Mouse (Mus musculus) embryonic fibroblast, embryonic 13.5 days (primary cell): ENCODE results near the gene Hyal2. TPM values are rescaled to one million over a fixed set of nuclear protein-coding genes. Genes with fewer than 3 reads are reported as not detected.
"Not testable (repeated sequence)": the region's sequence is repeated elsewhere in the genome, so short reads cannot be mapped to it uniquely, and the experiment has no call there.

ENCODE experiments used
- H3K27ac ChIP-seq: 2 replicates; pipeline ENCODE4 v1.5.1; 2012; ENCODE audit warnings: low read length, control low read depth, inconsistent platforms; ENCODE audit not compliant: insufficient read depth
- H3K4me1 ChIP-seq: 2 replicates; pipeline ENCODE4 v1.6.1; 2011; ENCODE audit warnings: low read length; ENCODE audit not compliant: control insufficient read depth, insufficient read depth
- H3K4me3 ChIP-seq: 2 replicates; pipeline ENCODE4 v1.5.1; 2011; ENCODE audit warnings: mild to moderate bottlenecking, control low read depth, low read length; ENCODE audit not compliant: insufficient read depth
- CTCF ChIP-seq: IDR thresholded peaks from 2 replicates; pipeline ENCODE4 v1.5.1; 2011; ENCODE audit warnings: mild to moderate bottlenecking, control low read depth, low read length, moderate library complexity, borderline replicate concordance; ENCODE audit not compliant: insufficient read depth
- POLR2A ChIP-seq: IDR thresholded peaks from 2 replicates; pipeline ENCODE4 v1.6.1; 2011; ENCODE audit warnings: low read depth, mild to moderate bottlenecking, control low read depth, low read length, moderate library complexity
- polyA plus RNA-seq: library from polyadenylated mRNA; stranded (reverse); fragments of >200 nt; gene quantifications from 2 replicates; pipeline ENCODE4 v1.2.4, GENCODE M21; 2011; ENCODE audit warnings: low read depth; ENCODE audit not compliant: missing spikeins, insufficient read length

Gene Hyal2
- polyA plus RNA-seq, 1 experiment: 28.0 TPM

- no peak overlapping the region for H3K27ac ChIP-seq
- peak overlapping the region; percentile 62 for H3K4me3 ChIP-seq
- H3K4me1 ChIP-seq: peaks cover 12% of the 10 kb centered on the region
- TF ChIP-seq POLR2A: no peak
- TF ChIP-seq CTCF: no peak
Observed at GRCm38 (mm10) chr9:107552690-107553393, 14.9 kb upstream of the Hyal2 start.

GRCm38 (mm10) chr9:107553541-107554318, 14.0 kb upstream of the Hyal2 start:
- peaks cover 12% of the 10 kb centered on the region for H3K4me1 ChIP-seq
- TF ChIP-seq POLR2A (no peak), CTCF (no peak)
- H3K27ac ChIP-seq: peak overlapping the region; percentile 55
- H3K4me3 ChIP-seq: peak overlapping the region; percentile 62

- peaks cover 12% of the 10 kb centered on the region for H3K4me1 ChIP-seq
- H3K4me3 ChIP-seq: peak overlapping the region; percentile 76
- peak; percentile 91 for TF ChIP-seq POLR2A
- no peak for TF ChIP-seq CTCF
- peak overlapping the region; percentile 95 for H3K27ac ChIP-seq
Observed at GRCm38 (mm10) chr9:107554319-107554825, 13.4 kb upstream of the Hyal2 start.

- peaks cover 12% of the 10 kb centered on the region for H3K4me1 ChIP-seq
- peak overlapping the region; percentile 76 for H3K4me3 ChIP-seq
- TF ChIP-seq CTCF (no peak), POLR2A (peak; percentile 71)
- peak overlapping the region; percentile 95 for H3K27ac ChIP-seq
Observed at GRCm38 (mm10) chr9:107555031-107555457, 12.7 kb upstream of the Hyal2 start.

GRCm38 (mm10) chr9:107555701-107556100, 12.0 kb upstream of the Hyal2 start:
- Histone ChIP-seq H3K4me1 (peaks cover 12% of the 10 kb centered on the region), H3K27ac (peak overlapping the region; percentile 95), H3K4me3 (peak overlapping the region; percentile 76)
- TF ChIP-seq CTCF: no peak

GRCm38 (mm10) chr9:107556346-107556745, 11.4 kb upstream of the Hyal2 start:
- TF ChIP-seq CTCF: no peak
- TF ChIP-seq POLR2A: no peak
- Histone ChIP-seq H3K4me1 (peaks cover 12% of the 10 kb centered on the region; the same call in 1 of the 2 replicates), H3K4me3 (peak overlapping the region; percentile 76), H3K27ac (peak overlapping the region; percentile 7; the same call in 1 of the 2 replicates)

GRCm38 (mm10) chr9:107563029-107563581, 4.6 kb upstream of the Hyal2 start, which contains the start of gene Tusc2:
Gene Tusc2, plus strand, starts transcription at chr9:107563255.
- Histone ChIP-seq H3K4me1 (peaks cover 4% of the 10 kb centered on the region; the same call in 1 of the 2 replicates), H3K4me3 (peak within 1 kb of the TSS; percentile 57), H3K27ac (no peak within 1 kb of the TSS)
- no peak for TF ChIP-seq CTCF
- TF ChIP-seq POLR2A: peak; percentile 68

GRCm38 (mm10) chr9:107565556-107565955, 2.2 kb upstream of the Hyal2 start:
- H3K4me1 ChIP-seq, H3K4me3 ChIP-seq, H3K27ac ChIP-seq: not testable (repeated sequence)

GRCm38 (mm10) chr9:107566041-107566709, 1.6 kb upstream of the Hyal2 start:
- TF ChIP-seq POLR2A: no peak
- peak; percentile 83; the same call in 1 of the 2 replicates for TF ChIP-seq CTCF
- Histone ChIP-seq H3K27ac (no peak overlapping the region), H3K4me1 (peaks cover 4% of the 10 kb centered on the region; the same call in 1 of the 2 replicates), H3K4me3 (no peak overlapping the region)

GRCm38 (mm10) chr9:107566855-107567254, 890 bp upstream of the Hyal2 start:
- TF ChIP-seq POLR2A (no peak), CTCF (no peak)
- Histone ChIP-seq H3K4me1 (peaks cover 4% of the 10 kb centered on the region; the same call in 1 of the 2 replicates), H3K4me3 (no peak overlapping the region), H3K27ac (no peak overlapping the region)
